Mouse (Mus musculus): Measurements from ENCODE around the gene Antxr1. TPM values are rescaled to one million over a fixed set of nuclear protein-coding genes. Genes with fewer than 3 reads are reported as not detected.
A peak's percentile ranks its signal among the peaks of the same experiment; 100 is the strongest.

The Antxr1 gene
- polyA plus RNA-seq, 1 experiment, result not detected

DNA sequence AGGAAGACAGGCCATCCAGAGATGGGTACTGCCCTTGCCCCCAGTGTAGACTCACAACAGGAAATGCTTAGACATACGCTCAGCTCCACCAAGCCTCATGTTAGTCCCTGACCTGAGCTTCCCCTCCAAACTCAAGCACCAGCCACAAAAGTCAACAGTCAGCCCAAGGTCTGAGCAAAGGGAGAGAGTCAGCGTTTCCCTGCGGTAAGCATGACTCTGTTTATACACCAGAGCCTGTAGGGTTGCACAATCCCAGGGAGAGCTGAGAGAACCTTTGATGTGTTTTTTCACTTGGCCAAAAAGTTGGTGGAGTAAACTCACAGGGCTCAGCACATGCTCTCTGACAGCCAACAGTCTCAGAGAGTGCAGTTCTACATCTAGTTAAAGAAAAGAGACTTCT is 145.9 kb downstream of the Antxr1 start:
- H3K36me3 ChIP-seq (ENCODE audit: control insufficient read depth), result no peaks in the 10 kb centered on the region
- peaks cover 56% of the 10 kb centered on the region for H3K4me1 ChIP-seq (ENCODE audit: control insufficient read depth)
- peaks cover 8% of the 10 kb centered on the region for H3K27me3 ChIP-seq (ENCODE audit: control insufficient read depth)
- no peak overlapping the region for H3K4me3 ChIP-seq (replicated peaks)
- no peak for TF ChIP-seq TAL1 (IDR thresholded peaks at IDR 0.05; ENCODE audit: low read length)
- TF ChIP-seq GATA1 (IDR thresholded peaks at IDR 0.05; ENCODE audit: low read length), result no peak
- H3K9me3 ChIP-seq (ENCODE audit: control insufficient read depth, low read length), result no peaks in the 10 kb centered on the region

- Histone ChIP-seq H3K36me3 (ENCODE audit: control insufficient read depth) (peaks cover 2% of the 10 kb centered on the region; the same call in 1 of the 2 replicates), H3K27me3 (ENCODE audit: control insufficient read depth) (no peaks in the 10 kb centered on the region), H3K4me3 (replicated peaks) (no peak overlapping the region), H3K4me1 (ENCODE audit: control insufficient read depth) (peaks cover 76% of the 10 kb centered on the region), H3K9me3 (ENCODE audit: control insufficient read depth, low read length) (no peaks in the 10 kb centered on the region)
- no peak for TF ChIP-seq TAL1 (IDR thresholded peaks at IDR 0.05; ENCODE audit: low read length)
- TF ChIP-seq GATA1 (IDR thresholded peaks at IDR 0.05; ENCODE audit: low read length), result no peak
Observed at GRCm38 (mm10) chr6:87186988-87187387, 148.6 kb downstream of the Antxr1 start.

- Histone ChIP-seq H3K36me3 (ENCODE audit: control insufficient read depth) (peaks cover 2% of the 10 kb centered on the region; the same call in 1 of the 2 replicates), H3K27me3 (ENCODE audit: control insufficient read depth) (no peaks in the 10 kb centered on the region), H3K9me3 (ENCODE audit: control insufficient read depth, low read length) (no peaks in the 10 kb centered on the region), H3K4me3 (replicated peaks) (peak overlapping the region; percentile 61), H3K4me1 (ENCODE audit: control insufficient read depth) (peaks cover 70% of the 10 kb centered on the region)
- TF ChIP-seq TAL1 (IDR thresholded peaks at IDR 0.05; ENCODE audit: low read length), result no peak
- no peak for TF ChIP-seq GATA1 (IDR thresholded peaks at IDR 0.05; ENCODE audit: low read length)
Observed at GRCm38 (mm10) chr6:87184418-87184817, 151.2 kb downstream of the Antxr1 start.

DNA sequence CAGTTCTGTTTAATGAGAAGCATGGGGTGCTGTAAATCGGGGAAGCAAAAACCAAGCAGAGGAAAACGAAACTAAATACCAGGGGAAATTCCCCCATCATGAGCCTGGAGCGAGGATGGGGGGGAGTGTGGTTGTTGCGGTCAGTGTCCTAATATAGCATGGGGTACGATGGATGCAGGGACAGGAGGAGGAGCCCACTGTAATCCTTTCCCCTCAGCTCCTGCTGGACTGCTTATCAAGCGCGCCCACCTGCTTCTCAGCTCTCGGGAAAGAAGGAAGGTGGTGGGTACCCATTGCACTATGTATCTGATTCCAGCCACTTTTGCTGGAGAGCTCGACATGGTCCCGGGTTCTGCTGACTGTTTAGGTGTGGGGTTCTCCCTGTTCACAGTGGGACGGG is 151.6 kb downstream of the Antxr1 start:
- TF ChIP-seq TAL1 (IDR thresholded peaks at IDR 0.05; ENCODE audit: low read length) (peak; percentile 96), GATA1 (IDR thresholded peaks at IDR 0.05; ENCODE audit: low read length) (peak; percentile 83)
- peaks cover 70% of the 10 kb centered on the region for H3K4me1 ChIP-seq (ENCODE audit: control insufficient read depth)
- H3K4me3 ChIP-seq (replicated peaks), result peak overlapping the region; percentile 61
- H3K9me3 ChIP-seq (ENCODE audit: control insufficient read depth, low read length), result no peaks in the 10 kb centered on the region
- peaks cover 2% of the 10 kb centered on the region; the same call in 1 of the 2 replicates for H3K36me3 ChIP-seq (ENCODE audit: control insufficient read depth)
- no peaks in the 10 kb centered on the region for H3K27me3 ChIP-seq (ENCODE audit: control insufficient read depth)

DNA sequence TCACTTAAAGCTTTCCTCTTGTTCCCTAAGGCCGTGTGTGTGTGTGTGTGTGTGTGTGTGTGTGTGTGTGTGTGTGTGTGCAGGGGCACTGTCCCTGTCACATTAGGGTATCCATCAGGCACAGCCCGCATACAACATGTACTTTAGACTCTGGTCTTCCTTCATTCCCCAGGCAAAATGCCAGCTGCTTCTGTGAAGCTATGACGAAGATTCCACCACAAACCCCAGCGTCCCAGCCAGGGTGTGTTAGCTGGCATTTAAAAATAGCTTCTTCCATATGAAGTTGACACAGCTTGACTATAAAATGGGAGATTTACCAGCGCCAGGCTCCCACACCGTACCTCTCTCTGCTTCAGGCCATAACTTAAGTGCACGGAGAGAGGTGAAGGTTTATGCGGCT is 152.5 kb downstream of the Antxr1 start:
- Histone ChIP-seq H3K4me1 (ENCODE audit: control insufficient read depth) (peaks cover 69% of the 10 kb centered on the region), H3K27me3 (ENCODE audit: control insufficient read depth) (no peaks in the 10 kb centered on the region), H3K4me3 (replicated peaks) (no peak overlapping the region), H3K9me3 (ENCODE audit: control insufficient read depth, low read length) (no peaks in the 10 kb centered on the region), H3K36me3 (ENCODE audit: control insufficient read depth) (peaks cover 2% of the 10 kb centered on the region; the same call in 1 of the 2 replicates)
- TF ChIP-seq GATA1 (IDR thresholded peaks at IDR 0.05; ENCODE audit: low read length) (no peak), TAL1 (IDR thresholded peaks at IDR 0.05; ENCODE audit: low read length) (no peak)

- H3K36me3 ChIP-seq (ENCODE audit: control insufficient read depth), result peaks cover 2% of the 10 kb centered on the region; the same call in 1 of the 2 replicates
- H3K9me3 ChIP-seq (ENCODE audit: control insufficient read depth, low read length), result no peaks in the 10 kb centered on the region
- TF ChIP-seq GATA1 (IDR thresholded peaks at IDR 0.05; ENCODE audit: low read length), result no peak
- TF ChIP-seq TAL1 (IDR thresholded peaks at IDR 0.05; ENCODE audit: low read length), result no peak
- H3K4me1 ChIP-seq (ENCODE audit: control insufficient read depth), result peaks cover 65% of the 10 kb centered on the region
- H3K27me3 ChIP-seq (ENCODE audit: control insufficient read depth), result no peaks in the 10 kb centered on the region
- H3K4me3 ChIP-seq (replicated peaks), result no peak overlapping the region
Observed at GRCm38 (mm10) chr6:87182736-87183135, 152.9 kb downstream of the Antxr1 start.

DNA sequence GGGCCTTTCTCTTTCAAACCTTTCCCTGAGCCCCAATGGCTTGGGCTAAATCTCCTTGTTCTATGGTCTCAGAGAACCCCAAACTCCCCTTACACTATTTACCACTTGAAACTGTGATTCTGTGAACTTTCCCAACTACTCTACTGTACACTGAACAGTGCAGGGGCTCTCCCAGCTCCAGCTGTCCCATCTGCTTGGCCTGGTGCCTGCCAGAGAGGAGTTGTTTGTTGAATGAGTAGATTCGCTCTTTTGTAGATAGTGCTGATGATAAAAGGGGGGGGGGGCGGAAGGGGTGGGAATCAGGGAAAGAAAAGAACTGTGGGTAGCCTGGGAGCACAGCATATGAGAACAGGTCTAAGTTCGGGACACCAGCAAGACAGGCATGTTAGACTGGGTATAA is 164.2 kb downstream of the Antxr1 start:
- H3K9me3 ChIP-seq (ENCODE audit: control insufficient read depth, low read length), result no peaks in the 10 kb centered on the region
- H3K4me1 ChIP-seq (ENCODE audit: control insufficient read depth), result peaks cover 55% of the 10 kb centered on the region
- peaks cover 53% of the 10 kb centered on the region for H3K27me3 ChIP-seq (ENCODE audit: control insufficient read depth)
- H3K36me3 ChIP-seq (ENCODE audit: control insufficient read depth), result no peaks in the 10 kb centered on the region
- no peak for TF ChIP-seq TAL1 (IDR thresholded peaks at IDR 0.05; ENCODE audit: low read length)
- no peak for TF ChIP-seq GATA1 (IDR thresholded peaks at IDR 0.05; ENCODE audit: low read length)
- H3K4me3 ChIP-seq (replicated peaks), result no peak overlapping the region

DNA sequence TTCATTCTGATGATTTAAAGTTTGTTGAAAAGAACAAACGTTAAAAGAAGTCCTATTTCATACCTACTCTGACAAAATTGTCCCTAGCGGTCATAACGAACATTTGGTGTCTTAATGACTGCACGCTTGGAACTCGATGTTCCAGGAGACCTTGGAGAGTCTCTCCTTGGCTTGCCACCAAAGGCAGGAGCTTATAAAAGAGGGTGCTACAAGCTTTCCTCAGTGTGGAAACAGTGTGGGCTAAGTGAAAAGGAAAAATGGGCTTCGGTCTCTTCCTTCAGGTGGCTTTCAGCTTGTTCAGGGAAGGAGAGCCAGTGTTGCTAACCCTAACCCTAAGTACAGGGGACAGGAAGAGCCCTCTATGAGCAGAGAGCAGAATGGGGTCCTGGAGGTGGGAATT is 164.7 kb downstream of the Antxr1 start:
- Histone ChIP-seq H3K4me3 (replicated peaks) (no peak overlapping the region), H3K27me3 (ENCODE audit: control insufficient read depth) (peaks cover 55% of the 10 kb centered on the region)
- no peak for TF ChIP-seq GATA1 (IDR thresholded peaks at IDR 0.05; ENCODE audit: low read length)
- no peak for TF ChIP-seq TAL1 (IDR thresholded peaks at IDR 0.05; ENCODE audit: low read length)

DNA sequence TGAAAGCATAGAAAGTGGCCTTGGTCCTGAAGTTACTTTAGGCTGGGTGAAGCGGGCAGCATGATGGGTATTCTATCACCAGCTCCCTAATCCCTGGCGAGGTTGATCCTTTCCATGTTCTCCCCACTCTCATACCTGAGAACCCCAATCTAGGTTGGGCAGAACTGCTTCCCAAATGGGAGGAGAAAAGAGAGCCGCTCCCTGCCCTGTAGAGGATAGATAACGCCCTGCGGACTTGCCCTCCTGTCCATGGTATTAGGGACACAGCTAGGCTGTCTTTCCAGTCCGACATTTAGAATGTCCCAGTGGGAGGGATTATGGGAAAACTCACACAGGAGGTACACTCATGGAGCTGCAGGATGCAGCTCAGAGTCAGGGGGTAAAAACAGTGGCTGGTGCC is 165.3 kb downstream of the Antxr1 start:
- Histone ChIP-seq H3K27me3 (ENCODE audit: control insufficient read depth) (peaks cover 49% of the 10 kb centered on the region), H3K4me1 (ENCODE audit: control insufficient read depth) (peaks cover 55% of the 10 kb centered on the region), H3K4me3 (replicated peaks) (peak overlapping the region; percentile 47), H3K9me3 (ENCODE audit: control insufficient read depth, low read length) (no peaks in the 10 kb centered on the region), H3K36me3 (ENCODE audit: control insufficient read depth) (no peaks in the 10 kb centered on the region)
- peak; percentile 82 for TF ChIP-seq TAL1 (IDR thresholded peaks at IDR 0.05; ENCODE audit: low read length)
- peak; percentile 76 for TF ChIP-seq GATA1 (IDR thresholded peaks at IDR 0.05; ENCODE audit: low read length)

More for the DNA sequence above, 164.7 kb downstream of the Antxr1 start:
- H3K36me3 ChIP-seq (ENCODE audit: control insufficient read depth), result no peaks in the 10 kb centered on the region
- peaks cover 55% of the 10 kb centered on the region for H3K4me1 ChIP-seq (ENCODE audit: control insufficient read depth)
- H3K9me3 ChIP-seq (ENCODE audit: control insufficient read depth, low read length), result no peaks in the 10 kb centered on the region

DNA sequence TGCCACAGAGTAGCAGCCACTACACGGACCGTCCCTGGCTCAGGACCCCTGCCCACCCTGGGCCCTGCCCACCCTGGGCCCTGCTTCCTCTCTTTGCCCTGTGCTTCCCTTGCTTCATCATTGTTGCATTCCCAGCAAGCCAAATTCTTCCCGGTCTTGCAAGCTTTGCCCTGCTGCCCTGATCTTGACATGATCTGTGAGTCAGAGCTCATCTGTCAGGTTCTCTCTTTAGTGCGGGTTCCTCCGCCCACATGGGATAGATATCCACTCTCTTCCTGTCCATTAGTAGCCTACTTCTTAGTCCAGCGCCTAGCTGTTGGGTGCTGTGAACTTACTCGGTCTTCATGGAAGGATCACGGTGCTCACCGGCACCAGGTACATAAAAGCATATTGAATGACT is 167.6 kb downstream of the Antxr1 start:
- peaks cover 37% of the 10 kb centered on the region for H3K27me3 ChIP-seq (ENCODE audit: control insufficient read depth)

More for the DNA sequence above, 167.6 kb downstream of the Antxr1 start:
- Histone ChIP-seq H3K4me3 (replicated peaks) (no peak overlapping the region), H3K4me1 (ENCODE audit: control insufficient read depth) (peaks cover 55% of the 10 kb centered on the region), H3K9me3 (ENCODE audit: control insufficient read depth, low read length) (no peaks in the 10 kb centered on the region), H3K36me3 (ENCODE audit: control insufficient read depth) (no peaks in the 10 kb centered on the region)
- TF ChIP-seq TAL1 (IDR thresholded peaks at IDR 0.05; ENCODE audit: low read length), result no peak
- no peak for TF ChIP-seq GATA1 (IDR thresholded peaks at IDR 0.05; ENCODE audit: low read length)
